Mouse (Mus musculus) adrenal gland (tissue): ENCODE results near the gene Akp3.

Experiments used
- intact Hi-C: fragments of 180-260 bp; cut with DNase I; formaldehyde crosslinking; loops from one replicate; pipeline ENCODE4 v1.15.1; 2025

Gene Akp3

GRCm38 (mm10) chr1:87153776-87154500 is 29.2 kb downstream of the Akp3 start:
- intact Hi-C loops = no loop called here

- intact Hi-C loops = no loop called here
Measured at GRCm38 (mm10) chr1:87154501-87155120, 29.8 kb downstream of the Akp3 start.

- intact Hi-C loops = no loop called here
Measured at GRCm38 (mm10) chr1:87155531-87156198, 30.9 kb downstream of the Akp3 start.

GRCm38 (mm10) chr1:87156199-87156587 is 31.4 kb downstream of the Akp3 start, which contains the start of gene Ecel1:
Ecel1 (minus strand) TSS chr1:87156521.
- intact Hi-C loops = no loop called here

- intact Hi-C loops = no loop called here
Measured at GRCm38 (mm10) chr1:87159396-87159795, 34.6 kb downstream of the Akp3 start.

GRCm38 (mm10) chr1:87164164-87164795 is 39.5 kb downstream of the Akp3 start:
- intact Hi-C loops = no loop called here

- intact Hi-C loops = no loop called here
Measured at GRCm38 (mm10) chr1:87164796-87165184, 40.0 kb downstream of the Akp3 start.

GRCm38 (mm10) chr1:87170458-87170857 is 45.7 kb downstream of the Akp3 start:
- intact Hi-C loops = no loop called here

GRCm38 (mm10) chr1:87171312-87171711 is 46.5 kb downstream of the Akp3 start:
- intact Hi-C loops = no loop called here

- intact Hi-C loops = no loop called here
Measured at GRCm38 (mm10) chr1:87172316-87172715, 47.5 kb downstream of the Akp3 start.

- intact Hi-C loops = no loop called here
Measured at GRCm38 (mm10) chr1:87174006-87174955, 49.5 kb downstream of the Akp3 start.

GRCm38 (mm10) chr1:87175852-87176292 is 51.1 kb downstream of the Akp3 start:
- intact Hi-C loops = no loop called here
